Mouse (Mus musculus): ENCODE data around the gene Ap1g2.
A peak's percentile ranks its signal among the peaks of the same experiment; 100 is the strongest.

Ap1g2 gene

GRCm38 (mm10) chr14:55059931-55060330 lies 46.5 kb downstream of the Ap1g2 start:
- no peak for DNase-seq (ENCODE audit: low spot score in 2 of 2)

- no peak for DNase-seq (ENCODE audit: low spot score in 2 of 2)
These were observed 47.4 kb downstream of the Ap1g2 start for GRCm38 (mm10) chr14:55059009-55059408.

GRCm38 (mm10) chr14:55055167-55055834 lies 51.1 kb downstream of the Ap1g2 start:
- peak; percentile 80 to 97 for DNase-seq (ENCODE audit: low spot score in 2 of 2)

- peak in 1 of 2 experiments; percentile 73 for DNase-seq (ENCODE audit: low spot score in 2 of 2)
These were observed 52.1 kb downstream of the Ap1g2 start for GRCm38 (mm10) chr14:55054191-55054749.

- DNase-seq (ENCODE audit: low spot score in 2 of 2), result peak; percentile 66 to 94
These were observed 52.6 kb downstream of the Ap1g2 start for GRCm38 (mm10) chr14:55053708-55054190.

GRCm38 (mm10) chr14:55053050-55053449 lies 53.3 kb downstream of the Ap1g2 start:
- no peak for DNase-seq (ENCODE audit: low spot score in 2 of 2)

- DNase-seq (ENCODE audit: low spot score in 2 of 2), result peak; percentile 70 to 94
These were observed 53.9 kb downstream of the Ap1g2 start for GRCm38 (mm10) chr14:55052496-55052895.

Measured in cerebellum, postnatal 4 days (tissue).